ENCODE assay signal across 27 mouse cellular contexts in the genomic region with DNA sequence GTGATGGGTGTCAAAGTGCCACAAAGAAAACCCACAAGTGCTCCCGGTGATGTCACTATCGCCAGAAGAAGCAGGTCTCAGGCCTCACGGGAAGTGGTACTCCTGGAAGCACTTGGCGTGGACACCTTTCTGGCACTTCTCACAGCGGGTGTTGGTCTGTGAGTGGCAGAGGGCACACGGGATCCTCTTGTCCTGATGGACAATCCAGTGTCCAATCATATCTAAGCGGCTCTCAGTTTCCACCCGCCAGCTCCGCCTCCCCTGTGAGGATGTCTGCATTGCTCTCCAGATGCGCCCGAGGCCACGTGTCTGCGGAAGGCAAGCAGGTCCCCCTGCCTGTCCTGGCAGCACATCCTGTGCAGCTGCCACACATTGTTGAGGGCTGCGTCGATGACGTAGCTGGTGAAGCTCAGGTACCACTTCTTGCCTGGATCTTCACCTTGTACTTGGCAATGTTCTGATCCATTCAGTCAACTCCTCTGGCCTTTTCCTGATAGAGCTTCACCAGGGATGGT. TPM values are rescaled to one million over a fixed set of nuclear protein-coding genes. Genes with fewer than 3 reads are reported as not detected.
A peak's percentile ranks its signal among the peaks of the same experiment; 100 is the strongest.
DNase-seq lines count a peak whose midpoint lies in the region; ATAC-seq lines count a peak whose summit lies in the region.
"Had no signal": no experiment of that assay in that cellular context is flagged by ENCODE, and none has a peak within 500 bp of the region (broad histone marks: within the 10 kb centered on the region; RNA-seq: fewer than 3 reads in every experiment).

No protein-coding gene starts in this region.

- no peak for ATAC-seq in megakaryocyte, adult 5-6 weeks (ENCODE audit: poor library complexity, severe bottlenecking)
- ATAC-seq in frontal cortex, adult (ENCODE audit: low TSS enrichment) = no peak
- ATAC-seq in monocyte, adult 5-6 weeks (replicated peaks; ENCODE audit: insufficient number of reproducible peaks, low FRiP score, low TSS enrichment, poor library complexity, severe bottlenecking) = no peak
- ATAC-seq: forebrain, postnatal 0 days had no signal

- H3K36me3 ChIP-seq in megakaryocyte, embryonic 14.5 days (replicated peaks; ENCODE audit: low read length) = no peaks in the 10 kb centered on the region
- H3K36me3 ChIP-seq: forebrain, embryonic 10.5 days; hindbrain, embryonic 13.5 days; midbrain, embryonic 10.5 days had no signal

- H3K4me1 ChIP-seq in megakaryocyte, embryonic 14.5 days = peaks cover 21% of the 10 kb centered on the region
- H3K4me1 ChIP-seq: hindbrain, embryonic 13.5 days had no signal

- peak overlapping the region; percentile 14 for H3K4me3 ChIP-seq in megakaryocyte, embryonic 14.5 days (replicated peaks)
- H3K4me3 ChIP-seq: forebrain, embryonic 10.5 days; heart, adult 2 months; hindbrain, embryonic 13.5 days; midbrain, embryonic 10.5 days; myocyte had no signal

- peaks cover 31% of the 10 kb centered on the region for H3K27me3 ChIP-seq in megakaryocyte, embryonic 14.5 days (replicated peaks)

- no peaks in the 10 kb centered on the region for H3K9me3 ChIP-seq in megakaryocyte, embryonic 14.5 days
- H3K9me3 ChIP-seq: forebrain, embryonic 10.5 days; hindbrain, embryonic 13.5 days; midbrain, embryonic 10.5 days had no signal

- peak; percentile 28 for DNase-seq in embryo, embryonic 10 days (ENCODE audit: low spot score)
- no peak for DNase-seq in embryo, embryonic 9.5 days (ENCODE audit: extremely low spot score)
- DNase-seq in induced T-regulatory cell, adult 2 months (ENCODE audit: low read depth) = peak; percentile 50
- DNase-seq in thymus, postnatal 25 days = peak; percentile 73
- DNase-seq: adrenal gland, adult 8-10 months; cerebellum, adult 8-10 months; forebrain, postnatal 0 days; heart, adult 2 months; kidney, postnatal 36 days; layer of hippocampus, adult 9-11 months; lung, adult 2 months; lung, postnatal 36 days had no signal

RNA-seq across cellular contexts. Expression of a gene that starts 31.0 kb away (rescaled TPM):
- 0.48 and 2.1 TPM in 2 replicates for polyA plus RNA-seq in megakaryocyte, embryonic 14.5 days (2012; ENCODE audit: insufficient read depth, low replicate concordance)
- total RNA-seq in megakaryocyte, adult 5-6 weeks (2015) = 19.7 and 23.3 TPM in 2 replicates
- 18.2 and 18.7 TPM in 2 replicates for total RNA-seq in megakaryocyte, adult 5-6 weeks (2017)
- total RNA-seq in monocyte, adult 5-6 weeks (2017) = 8.8 to 21.7 TPM (median 12.9 TPM) in 3 replicates

RNA-seq across cellular contexts. Expression of a gene that starts 31.1 kb away (rescaled TPM):
- 15.1 and 23.5 TPM in 2 replicates for polyA plus RNA-seq in megakaryocyte, embryonic 14.5 days (2012; ENCODE audit: insufficient read depth, low replicate concordance)
- total RNA-seq in megakaryocyte, adult 5-6 weeks (2015) = 21.0 and 23.8 TPM in 2 replicates
- 14.0 and 16.0 TPM in 2 replicates for total RNA-seq in megakaryocyte, adult 5-6 weeks (2017)
- total RNA-seq in monocyte, adult 5-6 weeks (2017) = 18.7 to 31.1 TPM (median 19.5 TPM) in 3 replicates

RNA-seq across cellular contexts. Expression of a gene that starts 44.1 kb away (rescaled TPM):
- 0.19 TPM in 1 of 2 replicates, not detected in the other for polyA plus RNA-seq in megakaryocyte, embryonic 14.5 days (2012; ENCODE audit: insufficient read depth, low replicate concordance)
- total RNA-seq in megakaryocyte, adult 5-6 weeks (2015) = 12.5 and 18.7 TPM in 2 replicates
- 23.6 and 30.1 TPM in 2 replicates for total RNA-seq in megakaryocyte, adult 5-6 weeks (2017)
- total RNA-seq in monocyte, adult 5-6 weeks (2017) = not detected in 3 replicates
- total RNA-seq: adrenal gland, adult 8-10 months; forebrain, postnatal 0 days; gastrocnemius, adult 8-10 months; heart, adult 2 months; left cerebral cortex, adult 8-10 months; neutrophil, adult 5-6 weeks had no signal
- polyA plus RNA-seq: forebrain, embryonic 10.5 days; forebrain, postnatal 0 days; heart, adult 2 months; heart, postnatal 0 days; intestine, embryonic 14.5 days; kidney, embryonic 14.5 days; limb, embryonic 11.5 days; midbrain, embryonic 10.5 days had no signal

RNA-seq across cellular contexts. Expression of a gene that starts 59.0 kb away (rescaled TPM):
- polyA plus RNA-seq in megakaryocyte, embryonic 14.5 days (2012; ENCODE audit: insufficient read depth, low replicate concordance) = 13.3 and 15.7 TPM in 2 replicates
- total RNA-seq in megakaryocyte, adult 5-6 weeks (2015) = 45.0 and 47.8 TPM in 2 replicates
- total RNA-seq in megakaryocyte, adult 5-6 weeks (2017) = 29.6 and 31.8 TPM in 2 replicates
- 19.8 to 46.1 TPM (median 30.4 TPM) in 3 replicates for total RNA-seq in monocyte, adult 5-6 weeks (2017)

Comparison
In these comparisons a context has a peak if more than half of its experiments do, and no peak if none do; other contexts are left out.
1. RNA of a gene that starts 44.1 kb away (total RNA-seq): 12.5 to 30.1 TPM in megakaryocyte, adult 5-6 weeks; not detected in monocyte, adult 5-6 weeks; every median in the first group is over 10 times any median in the second.